Comparison of ENCODE assay signal across 27 mouse cellular contexts in genomic region chr3:21977775-21978174, GRCm38 (mm10).
DNase-seq lines count a peak whose midpoint lies in the region; ATAC-seq lines count a peak whose summit lies in the region.
"Had no signal": no experiment of that assay in that cellular context is flagged by ENCODE, and none has a peak within 500 bp of the region (broad histone marks: within the 10 kb centered on the region; RNA-seq: fewer than 3 reads in every experiment).

No protein-coding gene starts in this region.

- no peak overlapping the region for H3K4me2 ChIP-seq in heart, embryonic 11.5 days
- H3K4me2 ChIP-seq: embryonic facial prominence, embryonic 13.5 days; forebrain, embryonic 12.5 days; forebrain, embryonic 15.5 days; heart, embryonic 12.5 days; heart, embryonic 15.5 days; hindbrain, embryonic 12.5 days; intestine, embryonic 15.5 days had no signal

- no peaks in the 10 kb centered on the region for H3K9me3 ChIP-seq in heart, embryonic 11.5 days (replicated peaks; ENCODE audit: control insufficient read depth, low read length)
- H3K9me3 ChIP-seq: embryonic facial prominence, embryonic 10.5 days; forebrain, embryonic 12.5 days; forebrain, embryonic 15.5 days; heart, embryonic 15.5 days; hindbrain, embryonic 12.5 days; intestine, embryonic 15.5 days had no signal

- DNase-seq in heart, postnatal 36 days, result no peak
- peak; percentile 80 for DNase-seq in 416B (ENCODE audit: low read depth)
- peak; percentile 75 for DNase-seq in MEL-GATA-1-ER (ENCODE audit: extremely low read depth, low read depth)
- DNase-seq in layer of hippocampus, adult 9-11 months, result no peak
- no peak for DNase-seq in urinary bladder, postnatal 14 days (ENCODE audit: low spot score)
- DNase-seq: adrenal gland, postnatal 10 days; adrenal gland, postnatal 36 days; cerebellum, adult 18-20 months; cerebellum, adult 9-10 months; cerebellum, postnatal 25 days; embryo, embryonic 11 days; gastrocnemius, postnatal 36 days; heart, postnatal 10 days had no signal

- no peaks in the 10 kb centered on the region for H3K36me3 ChIP-seq in heart, embryonic 11.5 days (ENCODE audit: control insufficient read depth, insufficient read depth, low read length)
- H3K36me3 ChIP-seq: embryonic facial prominence, embryonic 10.5 days; embryonic facial prominence, embryonic 13.5 days; forebrain, embryonic 12.5 days; forebrain, embryonic 15.5 days; heart, embryonic 12.5 days; heart, embryonic 15.5 days; hindbrain, embryonic 12.5 days; intestine, embryonic 15.5 days had no signal

- intact Hi-C loops in heart, postnatal 36 days (cut with DNase I), result no loop called here

- WGBS in heart, embryonic 11.5 days (ENCODE audit: insufficient replicate concordance), result 45% methylated on average over 1 of the region's 1 CpGs

- H3K9ac ChIP-seq in heart, embryonic 11.5 days (ENCODE audit: low read depth, low read length), result no peak overlapping the region
- H3K9ac ChIP-seq: embryonic facial prominence, embryonic 13.5 days; forebrain, embryonic 12.5 days; forebrain, embryonic 15.5 days; heart, embryonic 12.5 days; heart, embryonic 15.5 days; hindbrain, embryonic 12.5 days; intestine, embryonic 15.5 days had no signal

- 0 out of 2 replicates have a peak, but pooled peaks have one; percentile 35 for ATAC-seq in heart, embryonic 11.5 days (replicated peaks; ENCODE audit: insufficient number of reproducible peaks, low FRiP score, low TSS enrichment)
- peak; percentile 79 for ATAC-seq in megakaryocyte progenitor cell, adult 5-6 weeks (replicated peaks; ENCODE audit: poor library complexity)
- ATAC-seq: CD4-positive, CD25-positive, alpha-beta regulatory T cell, adult 4 months; forebrain, embryonic 15.5 days; hindbrain, embryonic 16.5 days; intestine, embryonic 15.5 days; Patski had no signal

- H3K4me3 ChIP-seq in heart, embryonic 11.5 days (ENCODE audit: low read depth, low read length), result no peak overlapping the region
- H3K4me3 ChIP-seq: embryonic facial prominence, embryonic 10.5 days; embryonic facial prominence, embryonic 13.5 days; erythroblast, embryonic 14.5 days; forebrain, embryonic 12.5 days; forebrain, embryonic 15.5 days; heart, embryonic 12.5 days; heart, embryonic 15.5 days; hindbrain, embryonic 12.5 days; intestine, embryonic 15.5 days had no signal

- H3K27me3 ChIP-seq in heart, embryonic 11.5 days (ENCODE audit: control insufficient read depth, insufficient read depth, low read length), result no peaks in the 10 kb centered on the region
- H3K27me3 ChIP-seq: embryonic facial prominence, embryonic 13.5 days; forebrain, embryonic 12.5 days; forebrain, embryonic 15.5 days; heart, embryonic 12.5 days; heart, embryonic 15.5 days; hindbrain, embryonic 12.5 days; intestine, embryonic 15.5 days; Patski had no signal

- H3K27ac ChIP-seq in heart, embryonic 11.5 days (ENCODE audit: low read depth, low read length), result no peak overlapping the region
- H3K27ac ChIP-seq: embryonic facial prominence, embryonic 10.5 days; embryonic facial prominence, embryonic 13.5 days; forebrain, embryonic 12.5 days; forebrain, embryonic 15.5 days; heart, embryonic 15.5 days; hindbrain, embryonic 12.5 days; intestine, embryonic 15.5 days had no signal

- H3K4me1 ChIP-seq in heart, embryonic 11.5 days (ENCODE audit: control insufficient read depth, insufficient read depth, low read length), result peaks cover 11% of the 10 kb centered on the region
- H3K4me1 ChIP-seq: embryonic facial prominence, embryonic 10.5 days; embryonic facial prominence, embryonic 13.5 days; forebrain, embryonic 12.5 days; forebrain, embryonic 15.5 days; hindbrain, embryonic 12.5 days; intestine, embryonic 15.5 days had no signal

Comparison
In these comparisons a context has a peak if more than half of its experiments do, and no peak if none do; other contexts are left out.
1. DNase-seq: peak in 416B (single experiment) and MEL-GATA-1-ER (single experiment); none in heart, postnatal 36 days (0 of 2), layer of hippocampus, adult 9-11 months (single experiment) and urinary bladder, postnatal 14 days (single experiment).